Mouse (Mus musculus): ENCODE data around the gene Vmn2r114. TPM values are rescaled to one million over a fixed set of nuclear protein-coding genes. Genes with fewer than 3 reads are reported as not detected.
"Not testable (repeated sequence)": the region's sequence is repeated elsewhere in the genome, so short reads cannot be mapped to it uniquely, and the experiment has no call there.

Vmn2r114 gene
- polyA plus RNA-seq (2015; fragmentation: Nextera tagmentation; extraction: Ambion mirVana) = not detected in 2 replicates

- H3K27ac ChIP-seq; H3K9me3 ChIP-seq; H3K9ac ChIP-seq; ATAC-seq (replicated peaks); H3K4me1 ChIP-seq; H3K27me3 ChIP-seq (replicated peaks); H3K4me3 ChIP-seq; H3K4me2 ChIP-seq; H3K36me3 ChIP-seq (replicated peaks): not testable (repeated sequence)
- WGBS = 65% methylated on average over 2 of the region's 2 CpGs
Measured at GRCm38 (mm10) chr17:23312437-23312836, at the start of gene Vmn2r114. TSS of gene Vmn2r114 (minus strand) at chr17:23312537.

GRCm38 (mm10) chr17:23351644-23352043 is 39.3 kb upstream of the Vmn2r114 start:
- 79% methylated on average over 1 of the region's 1 CpGs for WGBS
- Histone ChIP-seq H3K36me3 (replicated peaks) (no peaks in the 10 kb centered on the region), H3K4me1 (no peaks in the 10 kb centered on the region), H3K27me3 (replicated peaks) (no peaks in the 10 kb centered on the region), H3K27ac (no peak overlapping the region), H3K9ac (no peak overlapping the region), H3K9me3 (no peaks in the 10 kb centered on the region), H3K4me2 (no peak overlapping the region), H3K4me3 (no peak overlapping the region)
- ATAC-seq (replicated peaks) = no peak

- not testable (repeated sequence) for H3K9me3 ChIP-seq; ATAC-seq (replicated peaks); H3K4me2 ChIP-seq; H3K4me3 ChIP-seq; H3K4me1 ChIP-seq; H3K9ac ChIP-seq; H3K27ac ChIP-seq; H3K27me3 ChIP-seq (replicated peaks); H3K36me3 ChIP-seq (replicated peaks)
- WGBS = 41% methylated on average over 2 of the region's 2 CpGs
Measured at GRCm38 (mm10) chr17:23343441-23343840, 31.1 kb upstream of the Vmn2r114 start, which contains the start of gene Vmn2r115. TSS of gene Vmn2r115 (plus strand) at chr17:23343741.

- Histone ChIP-seq H3K27me3 (replicated peaks) (no peaks in the 10 kb centered on the region), H3K4me3 (no peak overlapping the region), H3K27ac (no peak overlapping the region), H3K4me1 (no peaks in the 10 kb centered on the region), H3K4me2 (no peak overlapping the region), H3K9me3 (peaks cover 7% of the 10 kb centered on the region), H3K9ac (no peak overlapping the region), H3K36me3 (replicated peaks) (no peaks in the 10 kb centered on the region)
- ATAC-seq (replicated peaks) = no peak
- 72% methylated on average over 6 of the region's 6 CpGs for WGBS
Measured at GRCm38 (mm10) chr17:23330657-23331056, 18.3 kb upstream of the Vmn2r114 start.

Other genes starting within 250 kb of the Vmn2r114 start
- gene Zfp40, start 119.3 kb downstream of the Vmn2r114 start, polyA plus RNA-seq (2015; fragmentation: Nextera tagmentation; extraction: Ambion mirVana) = 25.4 and 29.9 TPM in 2 replicates
- gene Vmn2r115, start 31.2 kb upstream of the Vmn2r114 start, polyA plus RNA-seq (2015; fragmentation: Nextera tagmentation; extraction: Ambion mirVana) = not detected in 2 replicates
- not detected in 2 replicates for gene Vmn2r116, start 72.1 kb upstream of the Vmn2r114 start, polyA plus RNA-seq (2015; fragmentation: Nextera tagmentation; extraction: Ambion mirVana)
- gene Vmn2r117, start 167.2 kb upstream of the Vmn2r114 start, polyA plus RNA-seq (2015; fragmentation: Nextera tagmentation; extraction: Ambion mirVana) = not detected in 2 replicates